Mouse (Mus musculus): Measurements from ENCODE around the gene Mcf2l. TPM values are rescaled to one million over a fixed set of nuclear protein-coding genes. Genes with fewer than 3 reads are reported as not detected.

Mcf2l gene
- polyA plus RNA-seq, 1 experiment from 2014 or later = 1.2 TPM

- Histone ChIP-seq H3K27me3 (ENCODE audit: insufficient read depth, low read length) (peaks cover 58% of the 10 kb centered on the region), H3K9me3 (ENCODE audit: low read length) (no peaks in the 10 kb centered on the region), H3K27ac (ENCODE audit: low read depth) (no peak overlapping the region), H3K4me3 (ENCODE audit: low read depth, low read length) (no peak overlapping the region), H3K36me3 (replicated peaks; ENCODE audit: insufficient read depth, low read length) (no peaks in the 10 kb centered on the region), H3K9ac (replicated peaks) (no peak overlapping the region), H3K4me1 (ENCODE audit: insufficient read depth) (no peaks in the 10 kb centered on the region), H3K4me2 (ENCODE audit: low read depth, low read length) (no peak overlapping the region)
- DNase-seq = no peak
- 72% methylated on average over 11 of the region's 11 CpGs for WGBS (ENCODE audit: insufficient replicate concordance)
- TF ChIP-seq CTCF (IDR thresholded peaks at IDR 0.05; ENCODE audit: low read depth) (no peak), EP300 (IDR thresholded peaks at IDR 0.05; ENCODE audit: low read depth) (no peak)
- ATAC-seq = no peak
Measured at GRCm38 (mm10) chr8:12894783-12895534, 21.4 kb downstream of the Mcf2l start.

GRCm38 (mm10) chr8:12895535-12896150, 22.0 kb downstream of the Mcf2l start:
- ATAC-seq (no peak), DNase-seq (no peak)
- TF ChIP-seq EP300 (IDR thresholded peaks at IDR 0.05; ENCODE audit: low read depth) = no peak
- peak; percentile 41 for TF ChIP-seq CTCF (IDR thresholded peaks at IDR 0.05; ENCODE audit: low read depth)
- no peak overlapping the region for H3K27ac ChIP-seq (ENCODE audit: low read depth)
- H3K9ac ChIP-seq (replicated peaks) = no peak overlapping the region
- no peaks in the 10 kb centered on the region for H3K4me1 ChIP-seq (ENCODE audit: insufficient read depth)
- no peak overlapping the region for H3K4me3 ChIP-seq (ENCODE audit: low read depth, low read length)
- peaks cover 53% of the 10 kb centered on the region for H3K27me3 ChIP-seq (ENCODE audit: insufficient read depth, low read length)
- no peaks in the 10 kb centered on the region for H3K36me3 ChIP-seq (replicated peaks; ENCODE audit: insufficient read depth, low read length)
- H3K4me2 ChIP-seq (ENCODE audit: low read depth, low read length) = no peak overlapping the region
- H3K9me3 ChIP-seq (ENCODE audit: low read length) = no peaks in the 10 kb centered on the region
- 61% methylated on average over 9 of the region's 9 CpGs for whole genome bisulfite sequencing (ENCODE audit: insufficient replicate concordance)

GRCm38 (mm10) chr8:12896494-12897373, 23.1 kb downstream of the Mcf2l start:
- Histone ChIP-seq H3K36me3 (replicated peaks; ENCODE audit: insufficient read depth, low read length) (no peaks in the 10 kb centered on the region), H3K4me3 (ENCODE audit: low read depth, low read length) (no peak overlapping the region), H3K9ac (replicated peaks) (no peak overlapping the region), H3K27ac (ENCODE audit: low read depth) (no peak overlapping the region), H3K4me2 (ENCODE audit: low read depth, low read length) (no peak overlapping the region), H3K27me3 (ENCODE audit: insufficient read depth, low read length) (peaks cover 49% of the 10 kb centered on the region), H3K4me1 (ENCODE audit: insufficient read depth) (no peaks in the 10 kb centered on the region), H3K9me3 (ENCODE audit: low read length) (no peaks in the 10 kb centered on the region)
- WGBS (ENCODE audit: insufficient replicate concordance) = 48% methylated on average over 13 of the region's 13 CpGs
- TF ChIP-seq CTCF (IDR thresholded peaks at IDR 0.05; ENCODE audit: low read depth) = peak; percentile 79
- no peak for TF ChIP-seq EP300 (IDR thresholded peaks at IDR 0.05; ENCODE audit: low read depth)
- DNase-seq (no peak), ATAC-seq (peak; percentile 8; the same call in 1 of the 2 replicates)

- H3K36me3 ChIP-seq (replicated peaks; ENCODE audit: insufficient read depth, low read length) = no peaks in the 10 kb centered on the region
- H3K27me3 ChIP-seq (ENCODE audit: insufficient read depth, low read length) = peaks cover 52% of the 10 kb centered on the region
- WGBS (ENCODE audit: insufficient replicate concordance) = 43% methylated on average over 9 of the region's 9 CpGs
- no peak overlapping the region for H3K27ac ChIP-seq (ENCODE audit: low read depth)
- H3K9ac ChIP-seq (replicated peaks) = no peak overlapping the region
- H3K9me3 ChIP-seq (ENCODE audit: low read length) = no peaks in the 10 kb centered on the region
- DNase-seq = no peak
- TF ChIP-seq EP300 (IDR thresholded peaks at IDR 0.05; ENCODE audit: low read depth) = no peak
- ATAC-seq = no peak
- no peaks in the 10 kb centered on the region for H3K4me1 ChIP-seq (ENCODE audit: insufficient read depth)
- H3K4me2 ChIP-seq (ENCODE audit: low read depth, low read length) = no peak overlapping the region
- no peak overlapping the region for H3K4me3 ChIP-seq (ENCODE audit: low read depth, low read length)
Measured at GRCm38 (mm10) chr8:12897815-12898214, 24.2 kb downstream of the Mcf2l start.

GRCm38 (mm10) chr8:12903790-12904415, 30.3 kb downstream of the Mcf2l start:
- ATAC-seq = no peak
- 82% methylated on average over 13 of the region's 13 CpGs for WGBS (ENCODE audit: insufficient replicate concordance)
- H3K9me3 ChIP-seq (ENCODE audit: low read length) = no peaks in the 10 kb centered on the region
- peaks cover 26% of the 10 kb centered on the region for H3K27me3 ChIP-seq (ENCODE audit: insufficient read depth, low read length)
- no peak for DNase-seq
- H3K4me1 ChIP-seq (ENCODE audit: insufficient read depth) = no peaks in the 10 kb centered on the region
- H3K4me3 ChIP-seq (ENCODE audit: low read depth, low read length) = no peak overlapping the region
- H3K4me2 ChIP-seq (ENCODE audit: low read depth, low read length) = no peak overlapping the region
- TF ChIP-seq EP300 (IDR thresholded peaks at IDR 0.05; ENCODE audit: low read depth) (no peak), CTCF (IDR thresholded peaks at IDR 0.05; ENCODE audit: low read depth) (no peak)
- no peaks in the 10 kb centered on the region for H3K36me3 ChIP-seq (replicated peaks; ENCODE audit: insufficient read depth, low read length)
- no peak overlapping the region for H3K27ac ChIP-seq (ENCODE audit: low read depth)
- no peak overlapping the region for H3K9ac ChIP-seq (replicated peaks)
